Mouse (Mus musculus): Measurements from ENCODE around the gene Gm1043.
A peak's percentile ranks its signal among the peaks of the same experiment; 100 is the strongest.

Gene Gm1043

DNA sequence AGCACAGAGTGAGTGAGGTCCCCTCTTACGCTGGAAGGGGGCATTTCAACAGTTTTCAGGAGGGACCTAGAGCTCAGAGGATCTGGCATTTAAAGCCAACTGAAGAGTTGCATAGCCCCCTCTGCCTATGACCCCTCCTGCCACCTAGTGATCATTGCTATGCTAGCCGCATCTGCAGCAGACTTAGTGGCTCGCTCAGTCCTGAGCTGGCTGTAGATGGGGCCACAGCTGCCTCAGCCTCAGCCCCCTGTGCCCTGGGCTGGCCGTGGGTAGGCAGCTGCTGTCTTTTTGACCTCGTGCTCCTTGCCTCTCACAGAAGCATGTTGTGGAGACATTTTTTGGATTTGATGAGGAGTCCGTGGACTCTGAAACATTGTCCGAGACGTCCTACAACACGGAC lies 32.0 kb downstream of the Gm1043 start:
- no peak for DNase-seq (ENCODE audit: low spot score)

DNA sequence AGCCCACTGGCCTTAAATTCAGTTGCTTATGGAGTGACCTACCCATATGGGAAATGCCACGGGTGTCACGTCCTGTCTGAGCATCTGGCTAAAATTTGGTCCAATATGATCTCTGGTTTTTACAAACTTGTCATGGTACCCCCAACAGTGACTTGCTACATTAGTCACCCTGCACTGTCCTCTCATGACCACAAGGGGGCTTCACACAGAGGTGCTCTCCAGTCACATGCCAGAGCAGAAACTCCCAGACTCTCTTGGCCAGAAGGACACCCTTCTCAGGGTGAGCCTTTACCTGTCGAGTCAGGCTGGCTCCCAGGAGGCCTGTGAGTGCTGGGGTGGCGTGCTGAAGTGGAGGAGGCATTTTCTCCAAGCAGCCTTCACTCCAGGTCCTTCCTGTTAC lies 33.1 kb downstream of the Gm1043 start:
- no peak for DNase-seq (ENCODE audit: low spot score)

DNA sequence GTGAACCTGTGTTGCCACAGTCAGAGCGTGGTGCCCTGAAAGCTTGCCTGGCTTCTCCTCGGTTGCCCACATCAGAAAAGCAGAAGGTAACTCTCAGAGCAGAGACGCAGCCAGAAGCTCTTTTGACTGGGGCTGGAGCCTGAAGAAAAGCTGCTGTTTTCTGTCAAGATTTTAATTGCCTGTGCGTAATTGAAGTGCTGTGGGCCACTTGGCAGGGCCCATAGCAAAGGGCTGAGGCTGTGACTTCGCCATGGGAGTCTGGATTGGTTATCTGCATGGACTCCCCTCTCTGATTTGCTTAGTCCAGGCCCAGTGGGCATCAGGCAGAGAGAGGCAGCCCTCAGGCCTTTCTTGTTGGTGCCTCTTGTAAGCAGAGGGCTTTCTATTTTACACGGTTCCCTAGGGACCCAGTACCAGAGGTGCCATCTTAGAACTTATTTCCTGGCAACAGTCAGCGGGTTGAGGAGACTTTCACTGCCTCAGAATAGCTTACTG lies 36.1 kb downstream of the Gm1043 start:
- DNase-seq (ENCODE audit: low spot score), result no peak

DNA sequence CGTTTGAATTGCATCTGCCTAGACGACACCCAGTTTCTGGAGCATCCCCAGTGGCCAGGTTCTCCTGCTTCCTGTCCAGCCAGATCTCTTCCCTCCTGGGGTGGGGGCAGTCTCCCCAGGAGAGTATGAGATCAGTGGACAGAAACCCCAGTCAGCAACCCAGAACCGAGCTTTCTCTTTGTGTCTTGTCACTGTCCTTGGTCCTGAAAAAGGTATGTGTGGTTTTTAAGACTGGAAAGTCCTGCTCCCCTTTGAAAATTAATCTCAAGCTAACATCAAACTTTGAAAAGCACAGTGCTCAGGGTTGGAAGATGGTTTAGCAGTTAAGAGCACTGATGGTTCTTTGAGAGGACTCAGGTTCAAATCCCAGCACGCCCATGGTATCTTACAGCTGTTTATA lies 46.7 kb downstream of the Gm1043 start:
- no peak for DNase-seq (ENCODE audit: low spot score)

DNA sequence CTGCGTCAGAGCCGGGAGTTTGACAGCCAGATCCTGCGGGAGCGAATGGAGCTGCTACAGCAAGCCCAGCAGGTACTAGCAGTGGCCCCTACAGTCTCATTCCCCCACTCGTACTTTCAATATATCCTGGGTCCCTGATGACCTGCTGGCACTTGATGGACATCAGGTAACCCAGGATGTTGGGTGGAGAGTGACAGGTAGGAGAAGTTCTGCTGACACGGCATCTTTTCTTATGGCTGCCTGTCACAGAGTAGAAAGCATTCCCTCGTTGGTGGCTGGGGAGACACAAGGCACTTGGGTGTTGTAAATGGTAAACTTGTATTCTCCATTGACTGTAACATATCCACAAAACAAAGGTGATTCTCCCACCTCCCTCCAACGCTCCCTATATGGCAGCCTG lies 56.6 kb downstream of the Gm1043 start:
- no peak for DNase-seq (ENCODE audit: low spot score)

DNA sequence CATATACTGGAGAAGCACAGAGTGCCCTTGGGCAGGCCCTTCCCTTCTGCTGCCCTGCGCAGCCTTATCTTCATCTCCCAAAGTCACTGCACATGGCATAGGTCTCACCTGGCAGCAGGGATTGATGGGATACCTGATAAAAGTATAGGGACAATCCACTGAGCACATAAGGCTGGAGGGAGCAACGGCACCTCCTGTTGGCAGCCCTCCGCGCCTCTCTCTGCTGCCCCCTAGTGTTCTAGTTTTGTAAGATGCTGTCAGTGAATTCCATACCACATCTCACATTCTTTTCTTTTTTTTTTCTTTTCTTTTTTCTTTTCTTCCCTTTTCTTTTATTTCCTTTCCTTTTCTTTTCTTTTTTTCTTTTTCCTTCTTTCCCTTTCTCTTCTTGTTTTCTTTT lies 62.4 kb downstream of the Gm1043 start:
- peak; percentile 38 for DNase-seq (ENCODE audit: low spot score)

DNA sequence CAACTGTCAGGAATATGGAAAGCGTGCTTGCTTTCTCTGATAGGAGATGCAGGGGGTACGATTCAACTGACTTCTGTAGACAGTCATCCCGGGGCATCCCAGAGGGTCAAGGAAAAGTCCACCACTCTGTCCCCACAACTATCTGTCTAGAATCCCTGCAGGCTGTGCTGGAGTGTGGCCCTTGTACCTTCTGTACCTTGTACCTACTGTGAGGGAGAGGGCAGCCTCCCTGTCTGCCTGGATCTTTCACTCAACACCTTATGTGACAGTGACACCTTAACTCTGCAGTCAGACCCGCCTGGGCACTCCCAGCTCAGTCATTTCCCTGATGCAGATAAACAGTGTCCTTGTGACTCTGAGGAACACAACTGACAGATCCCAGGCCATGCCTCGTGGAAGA lies 65.5 kb downstream of the Gm1043 start:
- no peak for DNase-seq (ENCODE audit: low spot score)

DNA sequence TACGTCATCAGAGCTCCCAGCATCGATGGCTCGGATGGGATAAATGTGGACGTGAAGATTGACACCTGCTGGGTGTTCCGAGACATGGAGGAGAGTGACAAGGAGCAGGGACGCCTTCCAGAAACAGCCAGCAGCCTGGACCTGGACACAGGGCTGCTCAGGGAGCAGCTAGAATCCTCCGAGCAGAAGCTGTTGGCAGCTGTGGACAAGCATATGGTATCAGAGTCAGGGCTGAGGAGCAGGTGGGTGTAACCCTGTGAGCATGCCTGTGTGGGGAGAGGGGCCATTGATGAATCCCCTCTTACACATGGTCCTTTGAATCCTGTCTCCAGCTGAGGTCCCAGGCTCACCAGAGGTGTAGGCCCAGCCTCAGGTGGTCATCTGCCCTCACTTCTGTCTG lies 69.3 kb downstream of the Gm1043 start:
- no peak for DNase-seq (ENCODE audit: low spot score)

DNA sequence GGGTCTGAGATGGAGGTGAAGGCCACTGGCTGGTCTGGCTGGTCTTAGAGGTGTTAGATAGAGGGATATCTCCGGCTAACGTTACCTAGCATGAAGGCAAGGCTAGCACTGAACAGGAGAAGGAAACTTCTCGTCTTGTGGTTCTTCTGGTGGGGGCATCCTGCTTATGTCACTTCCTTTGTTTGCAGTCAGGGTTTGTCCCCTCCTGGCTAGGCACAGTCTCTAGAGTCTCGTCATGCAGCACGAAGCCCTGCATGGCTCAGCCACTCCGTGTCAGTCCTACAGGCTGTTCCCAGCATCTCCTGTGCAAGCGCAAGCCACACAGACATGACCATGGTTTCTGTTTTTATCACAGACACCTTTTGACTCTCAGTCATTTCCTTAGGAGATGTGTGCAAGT lies 73.2 kb downstream of the Gm1043 start:
- DNase-seq (ENCODE audit: low spot score), result no peak

DNA sequence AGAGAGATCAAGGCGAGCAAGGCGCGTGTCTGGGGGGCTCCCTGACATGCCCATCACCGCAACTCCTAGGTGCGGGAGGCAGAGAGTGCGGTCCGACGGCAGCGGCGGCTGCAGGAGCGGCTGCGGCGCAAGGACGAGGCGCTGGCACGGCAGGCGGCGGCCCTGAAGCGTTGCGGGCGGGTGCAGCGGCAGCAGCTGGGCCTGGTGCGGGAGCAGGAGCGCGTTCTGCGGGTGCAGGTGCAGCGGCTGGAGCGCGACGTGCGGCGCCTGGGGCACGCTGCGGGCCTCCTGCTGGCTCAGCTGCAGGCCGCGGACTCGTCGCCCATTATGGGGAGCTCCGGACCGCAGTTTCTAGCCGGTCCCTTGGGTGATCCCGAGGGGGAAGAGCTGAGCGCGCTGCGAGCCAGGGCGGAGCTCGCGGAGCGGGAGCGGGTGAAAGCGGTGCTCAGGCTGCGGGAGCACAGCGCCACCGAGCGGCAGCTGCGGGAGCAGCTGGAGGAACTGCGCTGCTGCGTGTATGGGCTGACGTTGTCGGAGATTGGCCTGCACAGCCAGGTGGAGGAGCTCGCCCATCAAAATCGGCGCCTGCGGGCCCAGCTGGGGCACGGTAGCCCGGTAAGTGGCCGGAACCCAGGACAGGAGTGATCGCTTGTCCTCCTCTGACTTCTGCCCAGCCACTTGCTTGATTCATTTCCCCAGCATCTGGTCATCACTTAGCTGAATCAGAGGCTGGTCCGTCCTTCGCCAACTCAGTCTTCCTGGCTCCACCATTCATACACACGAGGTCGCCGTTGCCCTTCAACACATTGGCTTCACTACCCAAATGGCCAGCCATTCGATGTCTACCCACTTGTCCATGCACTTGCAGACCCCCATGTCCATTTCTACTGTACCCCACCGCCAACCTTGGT lies 78.0 kb downstream of the Gm1043 start:
- peak; percentile 27 for DNase-seq (ENCODE audit: low spot score)

DNA sequence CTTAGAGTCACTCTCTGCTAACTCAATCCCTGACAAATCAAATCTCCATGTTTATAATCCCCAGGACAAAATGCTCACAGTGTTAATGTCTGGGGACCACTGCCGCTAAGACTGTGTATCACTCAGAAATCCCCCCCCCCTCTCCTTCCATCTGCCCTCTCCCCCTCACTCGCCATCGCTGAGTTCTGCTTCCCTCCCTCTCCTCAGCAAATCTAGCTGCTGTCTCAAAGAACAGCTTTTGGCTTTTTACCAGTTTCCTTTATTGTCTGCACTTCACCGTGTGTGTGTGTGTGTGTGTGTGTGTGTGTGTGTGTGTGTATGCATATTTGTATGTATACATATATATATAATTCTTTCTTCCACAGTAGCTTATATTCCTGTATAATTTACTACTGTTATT lies 91.3 kb downstream of the Gm1043 start:
- DNase-seq (ENCODE audit: low spot score), result no peak

DNA sequence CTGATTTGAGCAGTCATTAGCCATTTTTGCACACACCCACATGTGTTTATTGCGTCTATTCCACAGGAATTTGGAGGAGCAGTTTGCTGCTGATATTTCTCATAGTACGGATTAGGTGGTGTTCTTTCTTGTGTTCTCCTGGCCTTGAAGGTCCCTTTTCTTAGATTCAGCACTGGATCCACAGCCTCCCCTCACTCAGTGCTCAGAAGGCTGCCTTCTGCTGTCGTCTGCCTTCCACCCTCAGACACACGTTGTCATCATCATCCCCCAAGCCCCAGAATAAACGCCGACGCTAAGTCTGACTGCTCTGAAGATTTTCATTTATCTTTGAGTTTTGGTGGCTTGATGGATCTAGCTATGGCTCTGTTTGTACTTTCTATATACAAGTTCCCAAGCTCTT lies 91.9 kb downstream of the Gm1043 start:
- no peak for DNase-seq (ENCODE audit: low spot score)

DNA sequence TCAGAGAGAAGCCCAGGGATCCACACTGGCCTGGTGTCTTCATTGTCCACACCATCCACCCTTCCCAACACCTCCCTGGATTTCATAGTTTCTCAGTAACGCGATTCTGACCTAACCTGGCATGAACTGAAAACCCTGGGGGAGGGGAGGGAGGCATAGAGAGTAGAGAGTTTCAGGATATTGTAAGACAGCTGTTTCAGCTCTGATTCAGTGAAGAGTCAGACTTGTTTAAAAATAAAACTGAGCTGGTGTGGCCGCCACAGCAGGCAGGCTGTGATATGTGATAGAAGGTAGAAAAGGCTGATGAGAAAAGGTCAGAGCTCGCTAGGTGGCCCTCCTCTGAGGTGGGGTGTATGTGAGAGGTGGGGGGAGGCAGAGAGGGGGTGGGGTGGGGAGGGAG lies 93.6 kb downstream of the Gm1043 start:
- DNase-seq (ENCODE audit: low spot score), result no peak

DNA sequence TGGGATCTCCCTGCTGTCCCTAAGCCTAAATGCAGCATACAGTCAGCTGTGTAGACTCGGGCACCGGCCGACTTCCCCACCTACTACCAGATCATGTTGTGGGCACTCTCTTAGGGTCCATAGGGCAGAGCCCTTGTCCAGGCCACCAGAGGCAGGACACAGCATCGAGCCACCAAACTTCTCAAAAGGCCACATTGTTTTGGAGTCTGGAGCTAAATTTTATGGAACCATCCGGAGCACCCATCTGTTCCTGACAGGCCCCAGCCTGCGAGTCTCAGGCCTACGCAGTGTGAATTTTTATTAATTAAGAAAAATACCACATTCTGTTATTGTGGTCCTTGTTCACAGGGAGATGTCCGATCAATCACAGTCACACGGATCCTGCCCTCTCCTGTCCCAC lies 94.7 kb downstream of the Gm1043 start:
- DNase-seq (ENCODE audit: low spot score), result no peak

DNA sequence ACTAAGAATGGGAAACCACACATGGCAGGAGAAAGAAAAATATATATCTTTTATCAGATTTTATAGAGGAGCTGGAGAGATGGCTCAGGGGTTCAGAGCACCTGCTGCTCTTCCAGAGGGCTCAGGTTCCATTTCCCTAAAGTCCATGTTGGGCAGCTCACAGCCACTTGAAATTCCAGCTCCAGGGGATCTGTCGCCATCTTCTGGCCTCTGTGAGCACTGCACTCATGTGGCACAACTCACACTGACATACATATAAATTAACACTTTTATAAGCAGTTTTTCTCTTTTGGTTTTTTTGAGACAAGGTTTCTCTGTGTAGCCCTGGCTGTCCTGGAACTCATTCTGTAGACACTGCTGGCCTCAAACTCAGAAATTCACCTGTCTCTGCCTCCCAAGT lies 95.5 kb downstream of the Gm1043 start:
- no peak for DNase-seq (ENCODE audit: low spot score)

DNA sequence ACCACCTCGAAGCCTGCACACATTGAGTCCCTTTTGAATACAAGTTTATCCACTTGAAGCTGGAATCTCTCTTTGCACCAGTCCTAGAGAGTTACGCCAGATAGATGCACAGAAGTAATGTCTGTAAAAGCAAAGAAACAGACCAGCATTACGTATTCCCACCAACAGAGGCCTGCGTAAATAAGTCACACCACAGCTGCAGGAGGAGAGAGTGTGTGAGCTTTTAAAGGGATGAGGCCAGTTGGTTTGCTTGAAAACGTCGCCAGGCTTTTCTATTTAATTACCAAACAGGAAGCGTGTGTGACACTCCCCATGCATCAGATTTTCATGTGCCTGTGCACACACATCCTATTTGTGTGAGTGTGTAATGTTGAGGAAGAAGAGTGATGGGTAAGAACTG lies 99.4 kb downstream of the Gm1043 start:
- DNase-seq (ENCODE audit: low spot score), result no peak

DNA sequence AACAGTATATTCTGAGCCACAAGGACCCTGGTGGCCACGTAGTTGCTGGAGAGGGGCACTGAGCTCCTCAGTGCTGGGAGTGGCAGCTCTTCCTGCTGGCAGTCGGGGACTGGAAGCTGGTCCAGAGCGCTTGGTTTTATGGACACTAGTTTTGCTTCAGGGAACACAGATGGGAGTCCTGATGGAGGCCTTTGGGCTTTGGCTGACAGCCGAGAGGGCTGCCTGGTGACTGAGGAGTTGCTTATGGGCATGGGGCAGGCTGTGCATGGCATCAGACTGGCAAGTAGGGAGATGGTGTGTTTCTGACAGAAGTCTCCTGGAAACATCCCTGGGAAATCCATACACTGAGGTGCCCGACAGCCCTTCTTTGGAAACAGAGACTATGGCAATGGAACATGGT lies 105.2 kb downstream of the Gm1043 start:
- DNase-seq (ENCODE audit: low spot score), result no peak

DNA sequence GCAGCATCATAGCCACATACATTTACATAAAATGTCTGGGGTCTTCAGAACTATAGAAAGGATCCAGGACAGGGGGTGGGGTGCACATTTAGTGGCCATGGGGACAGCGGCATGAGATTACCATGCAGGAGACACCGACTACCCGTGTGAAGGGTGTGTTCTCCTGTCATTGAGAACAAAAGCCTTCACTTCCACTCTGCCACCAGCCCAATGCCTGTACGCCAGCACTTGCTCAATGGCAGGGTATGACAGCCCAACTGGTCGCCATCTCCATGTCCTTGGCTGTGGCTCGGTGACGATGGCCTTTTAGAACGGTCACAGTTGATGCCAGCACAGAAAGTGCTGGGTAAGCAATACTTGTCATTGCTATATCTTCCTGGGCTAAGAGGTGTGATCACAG lies 111.0 kb downstream of the Gm1043 start:
- no peak for DNase-seq (ENCODE audit: low spot score)

DNA sequence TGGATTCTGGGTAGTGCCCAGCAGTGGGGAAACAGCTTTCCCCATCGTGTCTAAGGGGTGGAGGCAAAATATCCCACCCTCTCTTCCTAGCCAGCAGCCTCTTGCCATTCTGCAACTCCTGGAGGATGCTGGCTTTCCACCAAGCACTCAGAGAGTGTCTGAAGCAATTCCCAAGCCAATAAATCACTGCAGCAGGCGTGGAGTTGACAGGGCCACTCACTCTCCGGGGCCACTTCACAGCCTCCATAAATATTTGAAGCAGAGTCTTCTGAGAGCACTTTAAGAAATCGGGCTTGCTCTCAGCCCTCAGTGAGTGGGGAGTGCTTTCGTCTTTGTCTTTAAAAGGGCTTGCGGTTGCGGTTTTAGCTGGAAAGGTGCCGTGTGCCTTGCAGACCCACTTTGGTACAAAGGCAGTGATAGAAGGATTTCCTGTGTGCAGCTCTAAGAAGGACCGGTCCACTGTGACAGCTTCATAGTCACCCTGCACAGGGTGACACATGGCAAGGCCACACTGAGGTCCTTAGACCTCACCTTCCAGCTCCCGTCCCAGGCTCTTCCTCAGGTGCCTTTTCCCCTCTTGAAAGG lies 111.6 kb downstream of the Gm1043 start:
- DNase-seq (ENCODE audit: low spot score), result no peak

DNA sequence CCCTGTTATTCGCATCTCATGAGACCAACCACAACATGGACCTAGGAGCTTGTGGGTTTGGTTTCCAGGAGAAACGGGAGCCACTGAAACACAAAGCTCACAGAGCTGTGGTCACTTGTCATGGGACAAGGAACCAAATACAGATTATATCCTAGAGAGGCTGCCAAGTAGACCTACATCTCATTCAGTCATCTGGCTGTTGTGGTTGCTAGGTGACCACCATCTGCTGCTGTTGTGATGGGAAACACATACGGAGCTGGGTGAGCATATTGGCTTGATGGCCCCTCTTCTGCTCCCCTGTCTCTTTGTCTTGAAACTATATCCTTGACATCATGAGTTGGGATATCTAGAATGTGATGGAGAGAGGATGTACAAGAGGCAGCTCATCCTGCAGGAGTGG lies 112.3 kb downstream of the Gm1043 start:
- no peak for DNase-seq (ENCODE audit: low spot score)

DNA sequence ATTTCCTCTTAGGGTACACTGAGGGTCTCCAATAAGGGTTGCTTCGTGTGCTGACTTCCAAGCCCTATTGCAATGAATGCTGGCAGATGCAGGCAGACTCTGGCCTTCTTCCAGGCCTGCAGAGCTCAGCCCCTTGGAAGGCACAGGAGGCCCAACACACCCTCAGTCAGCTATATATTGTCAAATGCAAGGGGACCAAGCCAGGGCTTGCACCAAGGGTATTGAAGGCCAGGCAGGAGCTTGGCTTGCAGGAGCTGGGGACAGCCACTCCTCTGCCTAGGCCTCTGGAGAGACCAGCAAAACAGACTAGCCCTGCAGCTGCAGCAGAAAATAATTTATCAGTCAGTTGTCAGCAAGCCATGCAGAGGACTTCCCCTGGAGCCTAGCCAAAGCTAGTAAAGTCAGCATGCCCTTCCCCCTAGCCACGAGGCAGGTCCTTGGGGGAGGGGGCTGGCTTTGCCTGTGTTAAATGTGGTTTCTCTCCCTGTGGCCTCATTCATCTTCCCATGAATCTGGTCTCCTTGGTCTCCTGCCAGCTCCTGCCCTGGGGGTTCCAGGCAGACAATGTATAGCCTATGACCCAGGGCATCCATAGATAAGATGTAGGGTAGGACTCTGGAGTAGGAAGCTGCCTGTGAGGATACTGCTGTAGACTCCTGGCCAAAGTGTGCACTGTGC lies 113.0 kb downstream of the Gm1043 start:
- no peak for DNase-seq (ENCODE audit: low spot score)

DNA sequence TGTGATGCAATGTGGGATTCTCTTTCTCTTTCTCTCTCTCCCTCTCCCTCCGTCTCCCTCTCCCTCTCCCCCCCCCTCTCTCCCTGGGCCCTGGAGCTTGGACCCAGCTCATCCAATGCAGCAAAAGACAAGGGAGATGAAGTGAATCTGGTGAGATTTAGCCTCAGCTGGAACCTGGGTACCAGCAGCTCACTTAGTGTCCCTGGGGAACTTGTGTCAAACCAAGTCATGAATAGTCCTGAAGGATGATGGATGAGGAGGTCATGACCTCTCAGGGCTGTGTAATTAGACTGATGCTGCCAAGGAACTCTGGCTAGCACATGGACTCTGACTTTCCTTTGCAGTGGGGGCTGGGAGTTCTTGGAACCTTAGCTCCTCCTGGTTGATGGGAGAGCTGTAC lies 117.1 kb downstream of the Gm1043 start:
- no peak for DNase-seq (ENCODE audit: low spot score)

DNA sequence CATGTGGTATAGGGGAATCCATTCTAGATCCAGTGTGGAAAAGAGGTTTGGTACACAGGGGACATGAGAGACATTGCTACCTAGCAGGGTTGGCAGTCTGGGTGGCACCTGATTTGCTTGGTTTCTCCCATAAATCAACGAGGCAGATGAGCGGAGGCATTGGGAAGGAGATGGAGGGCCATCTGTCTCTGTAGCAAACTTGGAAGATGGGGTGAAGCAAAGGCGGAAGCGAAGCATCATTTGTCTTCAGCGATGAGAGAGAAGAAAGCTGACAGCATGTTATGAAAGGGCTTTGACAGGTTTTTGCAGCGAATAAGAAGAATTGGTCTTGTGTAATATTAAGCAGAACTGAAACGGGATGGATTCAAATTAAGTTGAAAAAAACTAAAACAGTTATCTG lies 119.7 kb downstream of the Gm1043 start:
- DNase-seq (ENCODE audit: low spot score), result no peak

All from urinary bladder, postnatal 14 days (tissue).